Comparison of ENCODE assay signal across 9 mouse cellular contexts in the genomic region with DNA sequence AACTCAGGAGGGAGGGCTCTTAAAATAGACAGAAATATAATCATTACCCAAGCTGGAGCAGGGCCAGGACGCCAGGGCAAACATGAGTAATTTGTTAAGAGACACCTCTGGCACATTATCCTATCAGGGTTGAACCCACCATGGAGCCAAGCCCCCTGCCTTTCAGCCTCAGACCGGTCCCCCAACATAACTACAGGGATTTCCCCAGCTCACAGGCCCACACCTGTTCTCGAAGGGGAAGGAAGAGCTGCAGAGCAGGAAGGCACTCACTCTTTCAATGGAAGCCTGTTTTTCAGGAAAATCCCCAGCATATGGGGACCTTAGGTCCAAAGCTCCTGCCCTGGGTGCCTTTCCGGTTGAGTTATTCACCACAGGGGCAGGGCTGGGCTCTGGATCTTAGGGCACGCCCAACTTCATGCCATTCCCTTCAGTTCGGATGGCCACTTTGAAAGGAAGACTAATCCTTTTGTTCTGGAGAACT. TPM values are rescaled to one million over a fixed set of nuclear protein-coding genes. Genes with fewer than 3 reads are reported as not detected.
A peak's percentile ranks its signal among the peaks of the same experiment; 100 is the strongest.
DNase-seq lines count a peak whose midpoint lies in the region; ATAC-seq lines count a peak whose summit lies in the region.
"Had no signal": no experiment of that assay in that cellular context is flagged by ENCODE, and none has a peak within 500 bp of the region (broad histone marks: within the 10 kb centered on the region; RNA-seq: fewer than 3 reads in every experiment).

No protein-coding gene starts in this region.

- H3K9ac ChIP-seq in lung, embryonic 15.5 days, result no peak overlapping the region
- no peak overlapping the region for H3K9ac ChIP-seq in intestine, embryonic 14.5 days (ENCODE audit: low read length)

- no peaks in the 10 kb centered on the region for H3K9me3 ChIP-seq in lung, embryonic 15.5 days
- no peaks in the 10 kb centered on the region for H3K9me3 ChIP-seq in intestine, embryonic 14.5 days (ENCODE audit: control insufficient read depth, low read length)

- H3K27me3 ChIP-seq in lung, embryonic 15.5 days, result no peaks in the 10 kb centered on the region
- H3K27me3 ChIP-seq in intestine, embryonic 14.5 days (replicated peaks; ENCODE audit: control insufficient read depth, insufficient read depth, low read length), result no peaks in the 10 kb centered on the region

- H3K4me2 ChIP-seq in lung, embryonic 15.5 days, result no peak overlapping the region
- 0 out of 2 replicates have a peak overlapping the region, but pooled peaks have one; percentile 6 for H3K4me2 ChIP-seq in intestine, embryonic 14.5 days (ENCODE audit: low read length)

- WGBS in lung, embryonic 15.5 days, result 18% methylated on average over 6 of the region's 6 CpGs
- WGBS in intestine, embryonic 14.5 days, result 20% methylated on average over 6 of the region's 6 CpGs

- DNase-seq in lung, postnatal 36 days, result no peak
- DNase-seq in embryo, embryonic 10.5 days (ENCODE audit: low spot score), result peak; percentile 64
- no peak for DNase-seq in intestine, embryonic 14.5 days (ENCODE audit: low spot score)
- DNase-seq in retina, postnatal 1 day, result peak; percentile 77
- DNase-seq in right cerebral cortex, postnatal 25 days, result no peak
- no peak for DNase-seq in natural killer cell, adult 2 months (ENCODE audit: low spot score in 2 of 2)

- ATAC-seq in lung, embryonic 15.5 days (ENCODE audit: borderline replicate concordance, extremely low read depth, low FRiP score, low TSS enrichment), result 0 out of 2 replicates have a peak, but pooled peaks have one; percentile 17
- 0 out of 2 replicates have a peak, but pooled peaks have one; percentile 10 for ATAC-seq in intestine, embryonic 14.5 days (replicated peaks; ENCODE audit: low FRiP score, low TSS enrichment, low read depth)
- ATAC-seq in monocyte, adult 5-6 weeks (replicated peaks; ENCODE audit: insufficient number of reproducible peaks, low FRiP score, low TSS enrichment, poor library complexity, severe bottlenecking), result no peak

- H3K27ac ChIP-seq in lung, embryonic 15.5 days, result peak overlapping the region; percentile 79
- peak overlapping the region; percentile 70 for H3K27ac ChIP-seq in intestine, embryonic 14.5 days (ENCODE audit: low read depth)

- H3K4me1 ChIP-seq in lung, embryonic 15.5 days, result peaks cover 84% of the 10 kb centered on the region
- peaks cover 80% of the 10 kb centered on the region for H3K4me1 ChIP-seq in intestine, embryonic 14.5 days (replicated peaks; ENCODE audit: control insufficient read depth, insufficient read depth, low read length)

- H3K4me3 ChIP-seq in lung, embryonic 15.5 days, result no peak overlapping the region
- H3K4me3 ChIP-seq in intestine, embryonic 14.5 days (ENCODE audit: low read depth, low read length), result no peak overlapping the region

- H3K36me3 ChIP-seq in lung, embryonic 15.5 days, result no peaks in the 10 kb centered on the region
- H3K36me3 ChIP-seq in intestine, embryonic 14.5 days (ENCODE audit: control insufficient read depth, insufficient read depth, low read length), result no peaks in the 10 kb centered on the region

RNA-seq across cellular contexts. Expression of a gene that starts 10.8 kb away (rescaled TPM):
- 149 and 160 TPM in 2 replicates for polyA plus RNA-seq in lung, embryonic 15.5 days (2015; fragmentation: Nextera tagmentation; extraction: Ambion mirVana)
- 105 and 119 TPM in 2 replicates for polyA plus RNA-seq in intestine, embryonic 14.5 days (2014; fragmentation: Nextera tagmentation; extraction: Ambion mirVana)
- total RNA-seq in monocyte, adult 5-6 weeks (2017), result not detected in 3 replicates
- total RNA-seq: hematopoietic stem cell, adult 5-6 weeks had no signal

RNA-seq across cellular contexts. Expression of a gene that starts 11.8 kb away (rescaled TPM):
- polyA plus RNA-seq in lung, embryonic 15.5 days (2015; fragmentation: Nextera tagmentation; extraction: Ambion mirVana), result 91.6 and 94.8 TPM in 2 replicates
- polyA plus RNA-seq in intestine, embryonic 14.5 days (2014; fragmentation: Nextera tagmentation; extraction: Ambion mirVana), result 112 and 117 TPM in 2 replicates
- total RNA-seq in monocyte, adult 5-6 weeks (2017), result 34.8 to 40.1 TPM (median 35.2 TPM) in 3 replicates

Comparison
In these comparisons a context has a peak if more than half of its experiments do, and no peak if none do; other contexts are left out.
1. DNase-seq: peak in embryo, embryonic 10.5 days (single experiment) and retina, postnatal 1 day (single experiment); none in lung, postnatal 36 days (single experiment), intestine, embryonic 14.5 days (single experiment), right cerebral cortex, postnatal 25 days (single experiment) and natural killer cell, adult 2 months (0 of 2).